Mouse (Mus musculus) thymus, adult 2 months (tissue): ENCODE data around the gene Ago3.

Source experiments
- CTCF ChIP-seq: fragments of 200-500 bp; IDR thresholded peaks from 2 replicates; pipeline ENCODE4 v1.5.1; 2012; ENCODE audit warnings: mild to moderate bottlenecking, control low read depth, low read length, moderate library complexity, borderline replicate concordance; ENCODE audit not compliant: control insufficient read depth, poor library complexity, insufficient read depth; ENCODE audit errors: extremely low read depth
- POLR2A ChIP-seq: fragments of 200-500 bp; IDR thresholded peaks from 2 replicates; pipeline ENCODE4 v1.6.1; 2012; ENCODE audit warnings: mild to moderate bottlenecking, low read length, control low read depth, moderate library complexity; ENCODE audit not compliant: control insufficient read depth, poor library complexity, insufficient read depth; ENCODE audit errors: extremely low read depth

GRCm38 (mm10) chr4:126286492-126286891 lies 142.9 kb downstream of the Ago3 start, which contains the start of gene Col8a2:
- TF ChIP-seq POLR2A (no peak), CTCF (no peak)
